Mouse (Mus musculus) intestine, postnatal 0 days (tissue): ENCODE measurements around the gene Nsun2. TPM values are rescaled to one million over a fixed set of nuclear protein-coding genes. Genes with fewer than 3 reads are reported as not detected.

Source experiments
- ATAC-seq: fragments of 200-750 bp; cut with Nextera tagmentation; 2 replicates; pipeline ENCODE4 v1.8.0; 2017; ENCODE audit warnings: mild to moderate bottlenecking, moderate TSS enrichment, moderate library complexity
- H3K27ac ChIP-seq: fragments of 300-500 bp; sonication (generic); 2 replicates; pipeline ENCODE4 v1.5.1; 2014; ENCODE audit warnings: mild to moderate bottlenecking, low read depth, low read length, moderate library complexity
- H3K27me3 ChIP-seq: fragments of 300-500 bp; sonication (generic); replicated peaks from 2 replicates; pipeline ENCODE4 v1.6.1; 2014; ENCODE audit warnings: low read length, mixed read lengths; ENCODE audit not compliant: control insufficient read depth, insufficient read depth
- H3K36me3 ChIP-seq: fragments of 300-500 bp; sonication (generic); 2 replicates; pipeline ENCODE4 v1.6.1; 2014; ENCODE audit warnings: mild to moderate bottlenecking, moderate library complexity; ENCODE audit not compliant: control insufficient read depth, insufficient read depth
- H3K4me1 ChIP-seq: fragments of 300-500 bp; sonication (generic); replicated peaks from 2 replicates; pipeline ENCODE4 v1.6.1; 2014; ENCODE audit warnings: antibody characterized with exemption, low read length, mixed read lengths; ENCODE audit not compliant: control insufficient read depth, insufficient read depth
- H3K4me2 ChIP-seq: fragments of 300-500 bp; sonication (generic); replicated peaks from 2 replicates; pipeline ENCODE4 v1.6.1; 2014; ENCODE audit warnings: low read depth, mild to moderate bottlenecking, moderate library complexity
- H3K4me3 ChIP-seq: fragments of 300-500 bp; sonication (generic); 2 replicates; pipeline ENCODE4 v1.5.1; 2014; ENCODE audit warnings: low read depth, low read length
- H3K9ac ChIP-seq: fragments of 300-500 bp; sonication (generic); 2 replicates; pipeline ENCODE4 v1.6.1; 2014; ENCODE audit warnings: mild to moderate bottlenecking, low read depth, low read length
- H3K9me3 ChIP-seq: fragments of 300-500 bp; sonication (generic); 2 replicates; pipeline ENCODE4 v1.6.1; 2016; ENCODE audit warnings: mixed run types; ENCODE audit not compliant: control insufficient read depth
- CTCF ChIP-seq: sonication (generic); IDR thresholded peaks from 2 replicates; pipeline ENCODE4 v1.5.1; 2016; ENCODE audit warnings: low read depth, mild to moderate bottlenecking, control low read depth, antibody characterized with exemption, moderate library complexity
- WGBS: fragments of 180-500 bp; shearing (Covaris S2); extraction: QIAGEN DNeasy Blood & Tissue Kit; methylation state at CpG from one replicate; pipeline ENCODE4 v1.1.7; 2014; 5-methylcytosine and 5-hydroxymethylcytosine counted together
- polyA plus RNA-seq: library from polyadenylated mRNA; unstranded; fragments of >200 nt; fragmentation: Nextera tagmentation; extraction: Ambion mirVana; gene quantifications from 2 replicates; pipeline ENCODE4 v1.2.1, GENCODE M21; 2015

Nsun2 gene
- polyA plus RNA-seq, 1 experiment from 2014 or later: 38.8 TPM

- ATAC-seq: no peak
- H3K27ac ChIP-seq: no peak overlapping the region
Observed at GRCm38 (mm10) chr13:69608734-69609133, 75.2 kb downstream of the Nsun2 start.

GRCm38 (mm10) chr13:69610751-69611397 lies 77.3 kb downstream of the Nsun2 start:
- Histone ChIP-seq H3K27ac (no peak overlapping the region), H3K4me1 (no peaks in the 10 kb centered on the region), H3K9ac (peak overlapping the region; percentile 38; the same call in 1 of the 2 replicates), H3K4me2 (peak overlapping the region; percentile 83), H3K27me3 (no peaks in the 10 kb centered on the region), H3K9me3 (no peaks in the 10 kb centered on the region), H3K36me3 (peaks cover 15% of the 10 kb centered on the region), H3K4me3 (peak overlapping the region; percentile 98)
- ATAC-seq: 0 out of 2 replicates have a peak, but pooled peaks have one; percentile 1
- WGBS: 1% methylated on average over 40 of the region's 40 CpGs
- TF ChIP-seq CTCF: no peak

More at GRCm38 (mm10) chr13:69608734-69609133, 75.2 kb downstream of the Nsun2 start:
- no peaks in the 10 kb centered on the region for H3K9me3 ChIP-seq
- WGBS: 64% methylated on average over 8 of the region's 8 CpGs
- no peak for TF ChIP-seq CTCF
- no peak overlapping the region for H3K4me3 ChIP-seq
- no peak overlapping the region for H3K9ac ChIP-seq
- peaks cover 2% of the 10 kb centered on the region; the same call in 1 of the 2 replicates for H3K36me3 ChIP-seq
- no peak overlapping the region for H3K4me2 ChIP-seq
- H3K27me3 ChIP-seq: no peaks in the 10 kb centered on the region
- no peaks in the 10 kb centered on the region for H3K4me1 ChIP-seq

- peak within 1 kb of the TSS; percentile 86 for H3K9ac ChIP-seq
- ATAC-seq: peak; percentile 99
- peak within 1 kb of the TSS; percentile 83 for H3K4me2 ChIP-seq
- TF ChIP-seq CTCF: no peak
- H3K4me3 ChIP-seq: peak within 1 kb of the TSS; percentile 98
- WGBS: under 1% methylated on average over 69 of the region's 69 CpGs
- no peaks in the 10 kb centered on the region for H3K9me3 ChIP-seq
- no peak within 1 kb of the TSS; the same call in 1 of the 2 replicates for H3K27ac ChIP-seq
- no peaks in the 10 kb centered on the region for H3K4me1 ChIP-seq
- no peaks in the 10 kb centered on the region for H3K27me3 ChIP-seq
- peaks cover 22% of the 10 kb centered on the region for H3K36me3 ChIP-seq
Observed at GRCm38 (mm10) chr13:69611398-69612174, 78.0 kb downstream of the Nsun2 start, which contains the start of gene Srd5a1. TSS of gene Srd5a1 (minus strand) at chr13:69611442.

GRCm38 (mm10) chr13:69612175-69612544 lies 78.6 kb downstream of the Nsun2 start:
- Histone ChIP-seq H3K27ac (no peak overlapping the region; the same call in 1 of the 2 replicates), H3K4me3 (peak overlapping the region; percentile 98), H3K9me3 (no peaks in the 10 kb centered on the region), H3K4me2 (peak overlapping the region; percentile 77), H3K4me1 (no peaks in the 10 kb centered on the region), H3K36me3 (peaks cover 27% of the 10 kb centered on the region), H3K9ac (peak overlapping the region; percentile 86), H3K27me3 (no peaks in the 10 kb centered on the region)
- WGBS: under 1% methylated on average over 24 of the region's 24 CpGs
- ATAC-seq: no peak
- no peak for TF ChIP-seq CTCF

GRCm38 (mm10) chr13:69616716-69617115 lies 83.2 kb downstream of the Nsun2 start:
- no peak for TF ChIP-seq CTCF

GRCm38 (mm10) chr13:69623843-69624242 lies 90.3 kb downstream of the Nsun2 start:
- no peak overlapping the region for H3K9ac ChIP-seq
- H3K27me3 ChIP-seq: no peaks in the 10 kb centered on the region
- no peak for TF ChIP-seq CTCF
- no peaks in the 10 kb centered on the region for H3K9me3 ChIP-seq
- no peak overlapping the region for H3K4me3 ChIP-seq
- no peak overlapping the region for H3K27ac ChIP-seq
- ATAC-seq: no peak
- peaks cover 73% of the 10 kb centered on the region for H3K36me3 ChIP-seq
- no peak overlapping the region for H3K4me2 ChIP-seq
- 87% methylated on average over 5 of the region's 5 CpGs for WGBS
- H3K4me1 ChIP-seq: no peaks in the 10 kb centered on the region

More at GRCm38 (mm10) chr13:69616716-69617115, 83.2 kb downstream of the Nsun2 start:
- peaks cover 64% of the 10 kb centered on the region for H3K36me3 ChIP-seq
- no peak overlapping the region for H3K4me3 ChIP-seq
- 72% methylated on average over 6 of the region's 6 CpGs for WGBS
- H3K27ac ChIP-seq: no peak overlapping the region
- ATAC-seq: no peak
- no peaks in the 10 kb centered on the region for H3K9me3 ChIP-seq
- no peak overlapping the region for H3K4me2 ChIP-seq
- H3K27me3 ChIP-seq: no peaks in the 10 kb centered on the region
- no peak overlapping the region for H3K9ac ChIP-seq
- H3K4me1 ChIP-seq: no peaks in the 10 kb centered on the region
